Comparison of ENCODE assay signal across 8 mouse cellular contexts in genomic region chr11:11684930-11685852, GRCm38 (mm10). TPM values are rescaled to one million over a fixed set of nuclear protein-coding genes. Genes with fewer than 3 reads are reported as not detected.
DNase-seq lines count a peak whose midpoint lies in the region; ATAC-seq lines count a peak whose summit lies in the region.

Ikzf1 (plus strand) TSS chr11:11685003.

- DNase-seq in B cell, adult 2 months: peak; percentile 72 to 76
- DNase-seq in CD4-positive, CD25-positive, alpha-beta regulatory T cell, adult 2 months (ENCODE audit: low read depth, low spot score): peak; percentile 65
- DNase-seq in intestine, embryonic 14.5 days (ENCODE audit: low spot score): peak; percentile 69
- peak; percentile 65 for DNase-seq in thymus, postnatal 14 days
- DNase-seq in frontal cortex, postnatal 10 days (ENCODE audit: low spot score in 2 of 2): no peak
- DNase-seq in cerebellum, adult 11 months: no peak

- H3K9ac ChIP-seq in embryonic facial prominence, embryonic 15.5 days: 0 out of 2 replicates have a peak within 1 kb of the TSS, but pooled peaks have one; percentile 13
- peak within 1 kb of the TSS; percentile 35 for H3K9ac ChIP-seq in intestine, embryonic 14.5 days (ENCODE audit: low read length)
- peak within 1 kb of the TSS; percentile 63 for H3K9ac ChIP-seq in midbrain, embryonic 13.5 days (replicated peaks)

- H3K4me1 ChIP-seq in embryonic facial prominence, embryonic 15.5 days: peaks cover 11% of the 10 kb centered on the region
- 0 out of 2 replicates have a peak, but pooled peaks cover 8% of the 10 kb centered on the region for H3K4me1 ChIP-seq in intestine, embryonic 14.5 days (replicated peaks; ENCODE audit: control insufficient read depth, insufficient read depth, low read length)
- peaks cover 20% of the 10 kb centered on the region for H3K4me1 ChIP-seq in midbrain, embryonic 13.5 days (replicated peaks)

- H3K4me2 ChIP-seq in embryonic facial prominence, embryonic 15.5 days (replicated peaks): peak within 1 kb of the TSS; percentile 98
- peak within 1 kb of the TSS; percentile 98 for H3K4me2 ChIP-seq in intestine, embryonic 14.5 days (ENCODE audit: low read length)
- peak within 1 kb of the TSS; percentile 99 for H3K4me2 ChIP-seq in midbrain, embryonic 13.5 days (replicated peaks)

- H3K27me3 ChIP-seq in embryonic facial prominence, embryonic 15.5 days: peaks cover 53% of the 10 kb centered on the region
- H3K27me3 ChIP-seq in intestine, embryonic 14.5 days (replicated peaks; ENCODE audit: control insufficient read depth, insufficient read depth, low read length): peaks cover 64% of the 10 kb centered on the region
- H3K27me3 ChIP-seq in midbrain, embryonic 13.5 days: peaks cover 55% of the 10 kb centered on the region

- 1% methylated on average over 53 of the region's 100 CpGs for WGBS in embryonic facial prominence, embryonic 15.5 days
- 2% methylated on average over 68 of the region's 100 CpGs for WGBS in intestine, embryonic 14.5 days
- 1% methylated on average over 59 of the region's 100 CpGs for WGBS in midbrain, embryonic 13.5 days

- H3K9me3 ChIP-seq in embryonic facial prominence, embryonic 15.5 days (replicated peaks): no peaks in the 10 kb centered on the region
- no peaks in the 10 kb centered on the region for H3K9me3 ChIP-seq in intestine, embryonic 14.5 days (ENCODE audit: control insufficient read depth, low read length)
- no peaks in the 10 kb centered on the region for H3K9me3 ChIP-seq in midbrain, embryonic 13.5 days

- peak within 1 kb of the TSS; percentile 61 for H3K4me3 ChIP-seq in embryonic facial prominence, embryonic 15.5 days (replicated peaks)
- H3K4me3 ChIP-seq in intestine, embryonic 14.5 days (ENCODE audit: low read depth, low read length): peak within 1 kb of the TSS; percentile 60
- peak within 1 kb of the TSS; percentile 65 for H3K4me3 ChIP-seq in midbrain, embryonic 13.5 days (replicated peaks)

- no peak within 1 kb of the TSS for H3K27ac ChIP-seq in embryonic facial prominence, embryonic 15.5 days (replicated peaks)
- no peak within 1 kb of the TSS for H3K27ac ChIP-seq in intestine, embryonic 14.5 days (ENCODE audit: low read depth)
- no peak within 1 kb of the TSS for H3K27ac ChIP-seq in midbrain, embryonic 13.5 days

- no peaks in the 10 kb centered on the region for H3K36me3 ChIP-seq in embryonic facial prominence, embryonic 15.5 days
- no peaks in the 10 kb centered on the region for H3K36me3 ChIP-seq in intestine, embryonic 14.5 days (ENCODE audit: control insufficient read depth, insufficient read depth, low read length)
- H3K36me3 ChIP-seq in midbrain, embryonic 13.5 days: no peaks in the 10 kb centered on the region

- peak; percentile 36; the same call in 1 of the 2 replicates for ATAC-seq in embryonic facial prominence, embryonic 15.5 days (ENCODE audit: insufficient number of reproducible peaks, low FRiP score, low TSS enrichment, low read depth)
- peak; percentile 73 for ATAC-seq in intestine, embryonic 14.5 days (replicated peaks; ENCODE audit: low FRiP score, low TSS enrichment, low read depth)
- peak; percentile 79 for ATAC-seq in midbrain, embryonic 13.5 days

RNA-seq across cellular contexts. Expression of gene Ikzf1, which starts in this region (rescaled TPM):
- polyA plus RNA-seq in embryonic facial prominence, embryonic 15.5 days (2015; fragmentation: Nextera tagmentation; extraction: Ambion mirVana): 2.2 and 2.5 TPM in 2 replicates
- 1.4 and 2.1 TPM in 2 replicates for polyA plus RNA-seq in intestine, embryonic 14.5 days (2014; fragmentation: Nextera tagmentation; extraction: Ambion mirVana)
- polyA plus RNA-seq in midbrain, embryonic 13.5 days (2015; fragmentation: Nextera tagmentation; extraction: Ambion mirVana): 0.81 and 1.2 TPM in 2 replicates

Comparison
In these comparisons a context has a peak if more than half of its experiments do, and no peak if none do; other contexts are left out.
1. DNase-seq: peak in B cell, adult 2 months (2 of 2), CD4-positive, CD25-positive, alpha-beta regulatory T cell, adult 2 months (single experiment), intestine, embryonic 14.5 days (single experiment) and thymus, postnatal 14 days (single experiment); none in frontal cortex, postnatal 10 days (0 of 2) and cerebellum, adult 11 months (single experiment).
2. H3K9ac ChIP-seq: peak in every context shown above with its lines; median percentile 63 in midbrain, embryonic 13.5 days; 35 in intestine, embryonic 14.5 days; 13 in embryonic facial prominence, embryonic 15.5 days.
3. Peak in every context shown above with its lines, with median percentiles within 50 percentile points of each other: ATAC-seq, H3K4me2 ChIP-seq and H3K4me3 ChIP-seq.